Mouse (Mus musculus) embryonic fibroblast, embryonic 13.5 days (primary cell): ENCODE data around the gene Gm527. TPM values are rescaled to one million over a fixed set of nuclear protein-coding genes. Genes with fewer than 3 reads are reported as not detected.

Source experiments
- H3K27ac ChIP-seq: 2 replicates; pipeline ENCODE4 v1.5.1; 2012; ENCODE audit warnings: low read length, control low read depth, inconsistent platforms; ENCODE audit not compliant: insufficient read depth
- H3K4me1 ChIP-seq: 2 replicates; pipeline ENCODE4 v1.6.1; 2011; ENCODE audit warnings: low read length; ENCODE audit not compliant: control insufficient read depth, insufficient read depth
- H3K4me3 ChIP-seq: 2 replicates; pipeline ENCODE4 v1.5.1; 2011; ENCODE audit warnings: mild to moderate bottlenecking, control low read depth, low read length; ENCODE audit not compliant: insufficient read depth
- CTCF ChIP-seq: IDR thresholded peaks from 2 replicates; pipeline ENCODE4 v1.5.1; 2011; ENCODE audit warnings: mild to moderate bottlenecking, control low read depth, low read length, moderate library complexity, borderline replicate concordance; ENCODE audit not compliant: insufficient read depth
- POLR2A ChIP-seq: IDR thresholded peaks from 2 replicates; pipeline ENCODE4 v1.6.1; 2011; ENCODE audit warnings: low read depth, mild to moderate bottlenecking, control low read depth, low read length, moderate library complexity
- polyA plus RNA-seq: library from polyadenylated mRNA; stranded (reverse); fragments of >200 nt; gene quantifications from 2 replicates; pipeline ENCODE4 v1.2.4, GENCODE M21; 2011; ENCODE audit warnings: low read depth; ENCODE audit not compliant: missing spikeins, insufficient read length

The Gm527 gene
- polyA plus RNA-seq, result 4.8 and 5.6 TPM in 2 replicates

- Histone ChIP-seq H3K4me1 (no peaks in the 10 kb centered on the region), H3K27ac (no peak within 1 kb of the TSS), H3K4me3 (peak within 1 kb of the TSS; percentile 60)
- TF ChIP-seq CTCF (no peak), POLR2A (peak; percentile 52; the same call in 1 of the 2 replicates)
Observed at GRCm38 (mm10) chr12:64917578-64918471, at the start of gene Gm527. Gm527 (plus strand) TSS chr12:64917906.

DNA sequence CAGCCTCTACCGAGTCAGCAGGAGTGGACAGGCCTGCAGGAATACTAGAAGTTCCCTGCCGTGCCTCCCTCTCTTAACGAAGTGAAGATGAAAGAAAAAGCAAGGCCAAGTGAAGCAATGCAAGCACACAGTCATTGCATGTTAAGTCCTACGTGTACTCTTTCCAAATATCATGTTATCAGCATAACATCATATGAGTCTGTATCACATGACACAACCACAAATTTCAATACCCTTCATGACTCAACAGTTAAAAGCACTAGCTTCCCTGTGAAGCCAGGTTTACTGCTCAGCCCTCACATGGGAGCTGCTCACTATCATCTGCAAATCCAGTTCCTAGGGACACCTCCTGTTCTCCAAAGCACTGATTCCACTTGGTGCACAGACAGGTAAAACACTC, 46.6 kb upstream of the Gm527 start:
- TF ChIP-seq CTCF, result no peak
- no peak for TF ChIP-seq POLR2A
- H3K27ac ChIP-seq, result no peak overlapping the region
- H3K4me1 ChIP-seq, result no peaks in the 10 kb centered on the region
- H3K4me3 ChIP-seq, result no peak overlapping the region

DNA sequence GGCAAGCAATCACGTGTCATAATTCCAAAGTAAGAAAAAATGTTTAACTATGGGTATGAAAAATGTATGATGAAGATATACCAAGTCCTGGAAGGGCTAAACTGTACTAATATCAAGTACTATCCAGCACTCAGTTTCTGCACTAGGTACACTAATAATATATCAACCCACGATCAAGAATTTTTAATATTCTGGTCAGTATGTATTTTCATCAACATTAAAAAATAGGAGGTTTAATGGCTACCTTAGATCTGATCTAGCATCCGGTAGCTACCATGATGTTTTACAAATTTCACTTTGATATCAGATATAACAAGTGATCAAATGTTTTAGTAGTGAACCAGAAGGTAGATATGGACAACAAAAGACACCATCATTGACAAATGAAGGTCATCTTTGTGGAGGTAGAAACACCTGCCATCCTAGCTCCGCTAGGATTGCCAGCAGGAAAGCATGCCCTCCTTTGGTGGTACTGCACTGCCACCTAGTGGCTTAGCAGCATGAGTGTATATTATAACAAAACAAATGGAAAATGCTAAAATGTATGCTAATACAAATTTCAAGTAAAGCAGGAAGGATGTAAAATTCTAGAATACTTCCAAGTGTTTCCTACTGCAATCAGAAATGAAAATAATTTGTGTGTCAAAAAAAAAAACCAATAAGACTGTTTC, 20.5 kb upstream of the Gm527 start:
- peaks cover under 1% of the 10 kb centered on the region; the same call in 1 of the 2 replicates for H3K4me1 ChIP-seq

GRCm38 (mm10) chr12:64902506-64902905, 15.2 kb upstream of the Gm527 start:
- H3K4me1 ChIP-seq, result peaks cover 6% of the 10 kb centered on the region; the same call in 1 of the 2 replicates
- no peak overlapping the region for H3K27ac ChIP-seq
- H3K4me3 ChIP-seq, result no peak overlapping the region
- no peak for TF ChIP-seq POLR2A
- TF ChIP-seq CTCF, result no peak

More for the DNA sequence above, 20.5 kb upstream of the Gm527 start:
- H3K27ac ChIP-seq, result no peak overlapping the region
- no peak overlapping the region for H3K4me3 ChIP-seq
- TF ChIP-seq CTCF, result peak; percentile 80; the same call in 1 of the 2 replicates
- no peak for TF ChIP-seq POLR2A

DNA sequence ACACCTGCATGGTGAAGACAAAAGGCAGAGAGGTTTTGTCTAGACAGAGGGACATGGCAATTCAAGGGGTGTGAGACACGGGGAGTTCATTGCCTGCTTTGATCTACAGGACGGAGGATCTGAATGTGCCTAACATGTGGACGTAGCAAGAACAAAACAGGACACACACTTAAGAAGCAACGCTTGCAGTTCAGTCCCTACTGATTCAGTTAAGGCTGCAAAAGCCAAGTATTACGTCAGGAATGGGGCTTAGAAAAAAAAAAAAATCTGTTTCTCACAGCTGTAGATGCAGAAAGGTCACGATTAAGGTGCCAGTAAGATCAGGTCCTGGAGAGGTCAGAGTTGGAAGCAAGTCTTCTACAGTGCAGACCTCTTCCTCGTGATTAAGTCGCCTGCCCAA, 14.5 kb upstream of the Gm527 start:
- no peak for TF ChIP-seq POLR2A
- TF ChIP-seq CTCF, result no peak
- no peak overlapping the region for H3K27ac ChIP-seq
- H3K4me1 ChIP-seq, result peaks cover 6% of the 10 kb centered on the region; the same call in 1 of the 2 replicates
- H3K4me3 ChIP-seq, result no peak overlapping the region

- Histone ChIP-seq H3K27ac (no peak overlapping the region), H3K4me3 (no peak overlapping the region), H3K4me1 (no peaks in the 10 kb centered on the region)
- no peak for TF ChIP-seq POLR2A
- TF ChIP-seq CTCF, result no peak
Observed at GRCm38 (mm10) chr12:64912996-64913395, 4.7 kb upstream of the Gm527 start.

- no peak overlapping the region for H3K4me3 ChIP-seq
- no peak overlapping the region for H3K27ac ChIP-seq
- TF ChIP-seq POLR2A, result no peak
- no peak for TF ChIP-seq CTCF
- no peaks in the 10 kb centered on the region for H3K4me1 ChIP-seq
Observed at GRCm38 (mm10) chr12:64916735-64917134, 971 bp upstream of the Gm527 start.

- H3K4me1 ChIP-seq, result no peaks in the 10 kb centered on the region
- no peak for TF ChIP-seq CTCF
- no peak for TF ChIP-seq POLR2A
- no peak overlapping the region for H3K4me3 ChIP-seq
- H3K27ac ChIP-seq, result no peak overlapping the region
Observed at GRCm38 (mm10) chr12:64937493-64937892, 19.8 kb downstream of the Gm527 start.

DNA sequence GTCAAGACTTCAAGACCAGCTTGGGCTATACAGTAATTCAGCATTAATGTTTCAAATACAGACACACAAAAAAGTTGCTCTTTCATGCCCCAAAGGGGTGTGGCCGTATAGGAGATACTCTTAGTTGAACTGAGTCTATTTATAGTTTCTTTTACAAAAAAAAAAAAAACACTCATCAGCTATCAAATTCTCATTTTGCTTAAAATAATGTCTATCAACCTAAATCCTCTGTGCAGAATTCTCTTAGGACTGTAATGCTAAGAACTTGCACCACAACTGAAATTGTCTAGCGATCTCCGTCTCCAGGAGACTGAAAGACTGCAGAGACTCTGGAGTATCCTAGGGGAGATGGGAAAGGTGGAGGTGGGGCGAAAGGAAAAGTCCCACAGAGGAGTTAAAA, 46.9 kb downstream of the Gm527 start:
- Histone ChIP-seq H3K4me3 (peak overlapping the region; percentile 95), H3K27ac (no peak overlapping the region), H3K4me1 (peaks cover 2% of the 10 kb centered on the region; the same call in 1 of the 2 replicates)
- no peak for TF ChIP-seq POLR2A
- TF ChIP-seq CTCF, result no peak
